Mouse (Mus musculus) thymus, postnatal 4 days (tissue): ENCODE results near the gene Gpx4.

Experiments used
- DNase-seq: peaks from one replicate; pipeline ENCODE4 v3.0.0; 2021

The Gpx4 gene

DNA sequence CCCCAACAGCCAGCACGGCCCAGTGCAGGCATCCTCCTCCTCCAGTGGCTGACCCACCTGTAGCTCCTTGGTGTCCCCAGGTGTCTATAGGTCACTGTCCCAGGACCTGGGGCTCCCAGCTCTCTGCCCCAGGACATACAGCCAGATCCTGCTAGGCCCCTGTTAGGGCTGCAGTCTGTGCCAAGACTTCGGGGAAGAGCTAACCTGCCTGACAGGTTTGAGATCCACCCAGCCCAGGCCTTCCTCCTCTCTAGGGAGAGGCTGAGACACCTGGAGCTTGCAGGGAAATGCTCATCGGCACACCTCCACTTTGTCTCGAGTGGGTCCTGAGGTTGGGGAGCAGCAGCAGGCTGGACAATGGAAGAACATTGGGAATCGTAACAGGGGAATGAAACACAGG lies 59.0 kb downstream of the Gpx4 start:
- no peak for DNase-seq
